Mouse (Mus musculus) lung, adult 2 months (tissue): Measurements from ENCODE around the gene Snu13.

ENCODE experiments used
- CTCF ChIP-seq: fragments of 200-500 bp; IDR thresholded peaks from 2 replicates; pipeline ENCODE4 v1.5.1; 2011; ENCODE audit warnings: mild to moderate bottlenecking, low read length, control low read depth; ENCODE audit not compliant: insufficient read depth
- POLR2A ChIP-seq: fragments of 200-500 bp; IDR thresholded peaks from 2 replicates; pipeline ENCODE4 v1.6.1; 2011; ENCODE audit warnings: low read depth, mild to moderate bottlenecking, control low read depth, low read length, borderline replicate concordance; ENCODE audit errors: extremely low read depth

- TF ChIP-seq CTCF (no peak), POLR2A (no peak)
Measured at GRCm38 (mm10) chr15:81993992-81994391, 53.4 kb downstream of the Snu13 start.
